Mouse (Mus musculus) spleen, postnatal 14 days (tissue): Measurements from ENCODE around the gene Acsl6.

Source experiments
- DNase-seq, 2 experiments: peaks; one replicate each; pipeline ENCODE4 v3.0.0; 2021 to 2022; ENCODE audit warnings: low spot score in 2 of 2

Gene Acsl6

GRCm38 (mm10) chr11:54307139-54307816, 3.7 kb downstream of the Acsl6 start:
- DNase-seq: peak in 1 of 2 experiments; percentile 29

DNA sequence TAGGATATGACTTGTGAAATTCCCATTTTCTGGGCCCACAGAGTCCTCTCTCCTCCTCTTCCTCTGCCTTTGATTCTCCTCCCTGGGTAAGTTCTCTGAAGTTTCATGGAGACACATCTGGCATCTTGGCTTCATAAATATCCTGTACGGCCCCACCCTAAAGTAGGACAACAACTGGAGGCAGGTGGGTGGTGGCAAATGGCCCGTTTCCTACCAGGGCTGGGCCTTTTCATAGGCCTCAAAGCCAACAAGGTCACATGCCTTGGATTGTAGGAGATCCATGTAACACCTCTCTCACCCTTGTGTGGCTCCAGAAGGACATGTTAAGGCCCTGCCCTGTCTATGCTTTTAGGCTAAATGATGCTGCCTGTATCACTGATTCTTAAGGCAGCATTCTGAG, 7.0 kb downstream of the Acsl6 start:
- no peak for DNase-seq

DNA sequence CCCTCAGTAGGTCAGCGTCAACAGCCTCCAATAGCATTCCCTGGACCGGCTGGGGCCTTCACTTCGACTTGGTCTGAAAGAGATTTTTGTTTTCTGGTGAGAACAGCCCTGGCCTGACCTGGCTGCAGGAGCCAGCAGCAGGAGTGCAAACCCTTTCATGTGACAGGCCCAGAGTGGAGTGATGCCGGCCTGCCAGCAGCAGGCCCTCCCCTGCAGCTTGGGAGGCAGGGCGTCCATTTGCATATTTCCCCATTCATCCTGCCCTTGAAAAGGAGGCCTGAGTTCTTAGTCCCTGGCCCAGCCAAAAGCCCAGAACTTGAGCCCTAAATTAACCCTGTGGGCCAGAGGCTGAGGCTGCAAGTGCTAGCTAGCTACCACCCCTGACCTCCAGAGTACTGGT, 8.4 kb downstream of the Acsl6 start:
- DNase-seq: no peak

DNA sequence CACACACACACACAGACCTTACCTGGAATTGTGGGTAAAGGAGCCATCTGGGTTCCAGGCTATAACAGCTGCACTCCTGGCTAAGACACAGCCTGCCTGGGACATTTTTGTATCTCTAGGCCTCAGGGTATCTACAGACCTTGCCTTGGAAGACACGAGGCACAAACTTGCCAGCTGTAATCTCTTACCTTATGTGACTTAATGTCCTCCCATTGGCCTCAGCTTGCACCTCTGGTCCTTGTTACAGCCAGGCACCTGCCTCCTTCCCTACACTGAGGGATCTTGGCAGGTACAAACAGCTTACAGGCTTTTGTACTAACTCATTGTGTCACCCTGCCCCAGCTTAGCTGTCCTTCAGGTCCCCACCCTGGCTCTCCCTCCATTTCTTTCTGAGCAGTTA, 9.0 kb downstream of the Acsl6 start:
- no peak for DNase-seq

GRCm38 (mm10) chr11:54313391-54314360, 10.1 kb downstream of the Acsl6 start:
- no peak for DNase-seq

DNA sequence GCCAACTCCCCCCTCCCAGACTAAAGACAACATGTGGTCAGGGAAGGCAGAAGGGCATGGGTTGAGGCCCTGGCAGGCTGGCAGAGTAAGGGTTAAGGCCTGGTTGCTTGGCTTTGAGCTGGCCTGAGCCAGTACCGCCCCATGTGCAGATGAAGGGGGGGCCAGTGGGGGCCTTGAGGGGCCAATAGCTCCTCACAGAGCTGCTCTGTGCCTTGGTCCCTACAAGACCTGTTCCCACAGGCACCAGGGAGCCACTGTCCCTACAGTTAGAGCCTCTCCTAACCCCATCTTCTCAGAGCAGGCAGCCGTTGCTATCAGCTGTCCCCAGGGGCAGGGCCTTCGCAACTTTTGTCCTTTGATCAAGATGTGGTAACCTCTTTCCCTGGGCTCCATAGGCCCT, 11.1 kb downstream of the Acsl6 start:
- no peak for DNase-seq

DNA sequence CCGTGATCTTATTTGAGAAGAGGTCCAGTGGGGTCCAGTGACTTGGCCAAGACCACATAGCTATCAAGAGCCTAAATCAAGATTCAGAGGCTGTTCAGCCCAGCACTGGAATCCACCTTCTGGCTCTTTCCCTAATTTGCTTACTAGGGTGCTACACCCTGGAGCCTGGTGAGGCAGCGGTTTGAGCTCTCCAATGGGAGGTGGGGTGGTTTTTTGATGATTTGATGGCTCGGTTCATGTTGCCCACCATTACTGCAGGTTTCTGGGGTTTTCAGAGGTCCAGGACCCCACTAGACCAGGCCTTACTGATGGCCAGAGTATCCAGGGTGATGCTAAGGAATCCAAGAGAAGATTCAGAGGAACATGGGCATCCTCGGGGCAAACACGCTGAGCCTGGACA, 11.7 kb downstream of the Acsl6 start:
- no peak for DNase-seq

DNA sequence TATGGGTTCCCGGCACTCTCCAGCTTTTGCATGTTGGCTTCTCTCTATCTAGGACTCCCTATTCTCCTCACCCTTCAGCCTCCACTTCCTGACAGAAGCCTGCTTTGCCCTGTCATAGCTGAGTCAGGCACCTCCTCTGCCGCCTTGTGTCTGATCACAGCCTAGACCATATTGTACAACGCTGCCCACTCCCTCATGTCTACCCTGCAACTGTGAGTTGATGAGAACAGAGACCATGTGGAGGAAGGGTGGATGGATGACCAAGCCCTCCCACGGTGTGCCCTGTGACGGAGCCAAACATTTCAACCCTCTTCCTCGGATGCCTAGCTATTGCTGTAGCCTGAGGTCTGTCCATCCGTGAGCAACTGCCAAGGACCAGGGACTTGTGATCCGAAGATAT, 13.8 kb downstream of the Acsl6 start:
- DNase-seq: no peak

GRCm38 (mm10) chr11:54317795-54318194, 14.2 kb downstream of the Acsl6 start:
- DNase-seq: no peak

DNA sequence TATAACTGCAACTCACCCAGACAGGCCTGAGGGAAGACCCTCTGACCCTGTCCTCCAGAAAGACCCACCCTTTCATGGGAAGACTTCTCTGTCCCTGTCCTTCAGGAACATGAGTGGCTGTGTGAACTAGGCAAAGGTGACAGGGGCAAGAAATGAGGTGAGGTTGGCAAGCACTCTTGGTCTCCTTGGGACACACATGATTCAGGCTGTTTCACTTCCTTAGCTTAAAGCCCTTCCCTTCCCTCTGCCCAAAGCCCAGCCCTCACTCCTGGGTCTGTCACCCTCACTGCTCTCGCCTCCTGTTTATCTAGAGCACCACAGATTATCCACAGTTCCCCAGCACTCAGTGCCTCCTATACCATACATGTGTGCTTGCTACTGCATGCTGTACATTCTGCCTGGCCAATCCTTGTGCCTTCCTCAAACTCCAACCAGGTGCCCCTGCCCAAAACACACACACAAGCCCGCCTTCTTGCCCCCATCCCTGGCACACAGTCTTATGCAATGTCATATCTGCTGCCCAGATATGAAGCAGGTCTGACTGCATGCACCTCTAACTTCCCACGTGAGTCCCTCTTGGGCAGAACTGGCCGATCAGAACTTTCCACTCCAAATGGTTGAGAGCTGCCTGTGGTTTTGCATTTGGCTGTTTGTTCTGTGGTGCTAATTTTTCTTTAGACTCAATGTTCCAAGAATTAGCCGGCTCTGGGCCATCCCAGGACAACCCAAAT, 18.4 kb downstream of the Acsl6 start:
- DNase-seq: no peak

- no peak for DNase-seq
Measured at GRCm38 (mm10) chr11:54331463-54332183, 28.0 kb downstream of the Acsl6 start.

- DNase-seq: no peak
Measured at GRCm38 (mm10) chr11:54336165-54336707, 32.6 kb downstream of the Acsl6 start.

- no peak for DNase-seq
Measured at GRCm38 (mm10) chr11:54343703-54344102, 40.1 kb downstream of the Acsl6 start.

- no peak for DNase-seq
Measured at GRCm38 (mm10) chr11:54351704-54352103, 48.1 kb downstream of the Acsl6 start.

GRCm38 (mm10) chr11:54353121-54353576, 49.6 kb downstream of the Acsl6 start:
- no peak for DNase-seq

GRCm38 (mm10) chr11:54354595-54355563, 51.3 kb downstream of the Acsl6 start:
- DNase-seq: no peak

DNA sequence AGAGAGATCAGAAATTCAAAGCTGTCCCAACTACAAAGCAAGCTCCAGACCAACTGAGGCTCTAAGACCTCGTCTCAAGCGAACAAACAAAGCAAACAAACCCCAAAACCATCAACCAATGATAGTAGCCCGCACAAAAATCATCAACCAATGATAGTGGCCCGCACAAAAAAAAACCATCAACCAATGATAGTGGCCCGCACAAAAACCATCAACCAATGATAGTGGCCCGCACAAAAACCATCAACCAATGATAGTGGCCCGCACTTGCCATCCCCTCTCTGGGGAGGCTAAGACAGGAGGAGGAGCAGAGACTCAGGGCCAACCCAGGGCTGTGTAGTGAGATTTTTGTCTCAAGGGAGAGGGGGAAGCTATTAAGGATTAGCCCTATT, 52.0 kb downstream of the Acsl6 start:
- DNase-seq: no peak

DNA sequence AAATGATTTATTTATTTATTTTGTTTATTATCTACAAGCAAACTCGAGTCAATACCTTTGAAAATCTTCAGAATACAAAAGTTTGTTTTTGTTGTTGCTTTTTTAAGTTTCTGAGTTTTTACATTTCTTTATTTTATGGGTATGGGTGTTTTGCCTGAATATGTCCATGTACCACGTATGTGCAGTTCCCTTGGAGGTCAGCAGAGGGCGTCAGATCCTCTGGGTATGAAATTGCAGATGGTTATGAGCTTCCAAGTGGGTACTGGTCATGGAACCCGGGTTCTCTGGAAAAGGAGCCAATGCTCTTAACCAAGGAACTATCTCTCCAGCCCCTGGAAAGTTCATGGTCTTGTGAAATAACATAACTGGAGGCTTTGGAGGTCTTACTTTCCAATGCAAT, 53.1 kb downstream of the Acsl6 start:
- peak in 1 of 2 experiments; percentile 25 for DNase-seq

- DNase-seq: no peak
Measured at GRCm38 (mm10) chr11:54372553-54372952, 69.0 kb downstream of the Acsl6 start.

GRCm38 (mm10) chr11:54390386-54390785, 86.8 kb downstream of the Acsl6 start:
- no peak for DNase-seq
